Mouse (Mus musculus) frontal cortex, adult (tissue): ENCODE results near the gene Olfr1375.
"Not testable (repeated sequence)": the region's sequence is repeated elsewhere in the genome, so short reads cannot be mapped to it uniquely, and the experiment has no call there.

Source experiments
- ATAC-seq: cut with Nextera tagmentation; 2 replicates; pipeline ENCODE4 v1.9.2; 2017; ENCODE audit warnings: mild to moderate bottlenecking, moderate library complexity, mixed read lengths; ENCODE audit not compliant: low TSS enrichment

Gene Olfr1375

DNA sequence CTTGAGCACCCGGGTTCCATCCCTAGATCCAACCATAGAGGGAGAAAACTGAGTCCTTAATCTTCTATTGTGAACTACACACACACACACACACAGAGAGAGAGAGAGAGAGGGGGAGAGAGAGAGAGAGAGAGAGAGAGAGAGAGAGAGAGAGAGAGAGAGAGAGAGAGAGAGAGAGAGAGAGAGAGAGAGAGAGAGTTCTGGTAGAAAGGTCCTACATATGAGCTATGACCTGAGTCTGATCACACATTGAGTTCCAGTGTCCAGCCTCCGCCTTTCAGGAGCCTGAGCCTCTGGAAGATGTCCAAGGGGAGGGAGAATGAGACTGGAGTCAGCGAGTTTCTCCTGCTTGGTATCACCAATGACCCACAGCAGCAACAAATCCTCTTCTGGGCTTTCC is at the start of gene Olfr1375:
Gene Olfr1375 (plus strand): TSS at position 301 of the 400 bp plus-strand sequence.
- not testable (repeated sequence) for ATAC-seq

- ATAC-seq: no peak
Observed at GRCm38 (mm10) chr11:51003296-51003695, 44.6 kb upstream of the Olfr1375 start, which contains the start of gene Olfr51. TSS of gene Olfr51 (plus strand) at chr11:51003596.

GRCm38 (mm10) chr11:51011821-51012220 is 36.1 kb upstream of the Olfr1375 start:
- ATAC-seq: no peak

- no peak for ATAC-seq
Observed at GRCm38 (mm10) chr11:51013936-51014335, 34.0 kb upstream of the Olfr1375 start, which contains the start of gene Olfr54. TSS of gene Olfr54 (plus strand) at chr11:51014236.

- no peak for ATAC-seq
Observed at GRCm38 (mm10) chr11:51016341-51016740, 31.6 kb upstream of the Olfr1375 start.

- not testable (repeated sequence) for ATAC-seq
Observed at GRCm38 (mm10) chr11:51026811-51027210, 21.1 kb upstream of the Olfr1375 start.

GRCm38 (mm10) chr11:51029381-51029780 is 18.5 kb upstream of the Olfr1375 start:
- ATAC-seq: not testable (repeated sequence)

- no peak for ATAC-seq
Observed at GRCm38 (mm10) chr11:51030225-51030624, 17.7 kb upstream of the Olfr1375 start.

DNA sequence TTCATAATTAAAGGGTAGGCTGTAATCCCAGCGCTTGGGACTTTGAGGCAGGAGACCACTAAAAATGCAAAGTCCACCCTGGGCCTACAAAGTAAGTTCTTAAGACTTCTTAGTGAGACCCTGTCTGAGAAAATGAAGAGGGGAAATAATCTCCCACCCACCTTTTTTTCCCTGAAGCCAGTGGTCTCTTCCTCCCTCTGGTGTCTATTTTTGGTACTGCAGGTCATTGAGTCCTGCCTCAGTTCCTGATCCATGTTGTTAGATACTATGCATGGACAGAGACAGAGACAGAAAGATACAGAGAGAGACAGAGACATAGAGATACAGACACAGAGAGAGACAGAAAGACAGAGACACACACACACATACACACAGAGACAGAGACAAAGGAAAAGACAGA is 15.1 kb upstream of the Olfr1375 start:
- ATAC-seq: no peak

DNA sequence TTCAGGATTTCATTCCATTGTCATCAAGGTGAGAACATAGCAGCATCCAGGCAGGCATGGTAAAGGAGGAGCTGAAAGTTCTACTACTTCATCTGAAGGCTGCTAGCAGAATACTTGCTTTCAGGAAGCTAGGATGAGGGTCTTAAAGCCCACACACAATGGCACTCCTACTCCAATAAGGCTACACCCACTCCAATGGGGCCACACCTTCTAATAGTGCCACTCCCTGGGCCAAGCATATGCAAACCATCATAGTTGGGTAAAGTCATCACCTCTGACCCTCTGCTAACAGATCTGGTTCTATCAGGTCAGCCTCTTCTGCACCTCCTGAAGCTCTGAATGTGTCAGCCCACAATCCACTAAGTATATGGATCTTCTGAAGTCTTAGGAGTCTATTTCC is 13.8 kb upstream of the Olfr1375 start:
- not testable (repeated sequence) for ATAC-seq

GRCm38 (mm10) chr11:51035951-51036350 is 12.0 kb upstream of the Olfr1375 start:
- no peak for ATAC-seq

DNA sequence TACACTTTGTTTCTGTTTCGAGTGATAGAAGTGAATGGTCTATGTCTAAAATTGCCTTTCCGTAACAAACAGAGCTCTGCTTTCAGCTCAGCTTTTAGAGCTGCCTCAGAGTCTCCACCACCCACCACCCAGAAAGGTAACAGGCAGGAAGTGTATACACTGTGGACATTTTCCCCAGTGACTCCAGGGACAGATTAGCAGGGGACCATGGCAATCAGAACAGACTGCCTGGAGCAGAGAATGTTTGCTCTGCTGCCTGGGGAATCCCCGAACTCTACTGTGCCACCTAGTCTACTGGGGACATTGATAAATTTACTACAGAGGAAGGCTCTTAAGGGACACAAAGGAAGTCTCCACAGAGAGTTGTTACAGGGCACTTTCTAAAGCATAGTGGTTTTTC is 3.1 kb upstream of the Olfr1375 start:
- ATAC-seq: not testable (repeated sequence)

- no peak for ATAC-seq
Observed at GRCm38 (mm10) chr11:51051678-51052077, 3.8 kb downstream of the Olfr1375 start.

DNA sequence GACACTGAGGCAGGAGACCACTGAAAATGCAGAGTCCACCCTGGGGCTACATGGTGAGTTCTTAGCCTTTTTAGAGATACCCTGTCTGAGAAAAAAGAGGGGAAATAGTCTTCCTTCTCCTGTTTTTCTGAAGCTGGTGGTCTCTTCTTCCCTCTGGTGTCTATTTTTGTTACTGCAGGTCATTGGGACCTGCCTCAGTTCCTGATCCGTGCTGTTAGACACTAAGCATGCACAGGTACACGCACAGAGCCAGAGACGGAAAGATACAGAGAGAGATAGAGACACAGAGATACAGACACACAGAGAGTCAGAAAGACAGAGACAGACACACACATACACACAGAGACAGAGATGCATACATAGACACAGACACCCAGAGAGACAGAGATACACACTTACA is 5.3 kb downstream of the Olfr1375 start:
- ATAC-seq: no peak

GRCm38 (mm10) chr11:51059151-51059571 is 11.3 kb downstream of the Olfr1375 start, which contains the start of gene Zfp354a:
TSS of gene Zfp354a (plus strand) at chr11:51059257.
- ATAC-seq: peak; percentile 95

DNA sequence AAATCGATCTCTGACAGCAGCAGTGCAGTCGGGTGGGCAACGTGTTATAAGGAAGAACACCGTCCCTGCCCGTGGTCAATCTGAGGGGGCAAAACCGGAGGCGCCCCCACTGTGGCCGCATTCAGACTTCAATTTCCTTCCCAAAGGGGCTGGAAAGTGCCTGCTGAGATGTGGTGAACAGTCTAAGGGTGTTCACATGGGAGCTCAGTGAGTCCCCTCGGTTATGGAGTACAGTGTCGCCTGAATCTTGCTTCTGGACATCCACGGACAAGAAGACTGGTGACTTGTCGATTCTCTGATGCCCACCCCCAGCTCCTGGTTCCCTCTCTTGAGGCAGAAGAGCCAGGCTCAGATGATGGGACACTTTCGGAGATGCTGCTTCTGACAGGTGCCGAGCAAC is 11.7 kb downstream of the Olfr1375 start:
- ATAC-seq: peak; percentile 10; the same call in 1 of the 2 replicates

DNA sequence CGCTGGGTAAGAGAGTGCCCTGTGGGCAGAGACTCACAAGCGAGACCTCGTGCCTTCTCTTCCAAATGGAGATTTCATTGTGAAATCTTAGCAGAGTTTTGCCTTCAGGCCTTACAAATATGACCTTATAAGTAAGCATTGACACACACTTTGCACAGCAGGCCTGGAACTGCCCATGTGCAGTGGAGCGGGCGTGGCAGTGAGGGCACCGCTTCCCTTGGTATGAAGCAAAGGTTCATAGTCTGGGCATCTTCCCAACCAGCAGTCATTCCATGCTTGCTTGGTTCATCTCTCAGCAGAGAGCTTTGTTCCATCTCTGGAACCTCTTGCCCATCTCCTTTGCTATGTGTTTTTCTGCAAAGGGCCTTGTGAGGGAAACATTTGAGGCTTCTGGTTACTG is 13.1 kb downstream of the Olfr1375 start:
- ATAC-seq: no peak

DNA sequence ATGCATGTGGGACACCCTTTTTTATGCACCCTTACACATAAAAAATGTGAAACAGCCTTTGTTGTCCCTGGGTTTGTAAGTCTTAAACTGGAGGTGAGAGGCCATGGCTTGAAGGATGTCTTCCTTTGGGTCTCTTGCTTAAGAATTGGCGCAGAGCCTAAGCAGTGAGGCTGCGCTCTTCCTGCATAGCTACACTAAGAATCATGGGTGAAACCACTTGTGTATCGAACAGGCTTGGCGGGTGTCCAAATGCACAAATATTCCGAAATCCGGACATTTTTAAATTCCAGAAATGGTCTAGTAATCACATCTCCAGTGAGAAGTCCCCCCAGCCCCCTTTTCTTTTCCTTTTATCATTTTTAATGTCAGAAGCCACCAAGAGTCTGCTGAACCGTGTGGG is 15.4 kb downstream of the Olfr1375 start:
- ATAC-seq: no peak

DNA sequence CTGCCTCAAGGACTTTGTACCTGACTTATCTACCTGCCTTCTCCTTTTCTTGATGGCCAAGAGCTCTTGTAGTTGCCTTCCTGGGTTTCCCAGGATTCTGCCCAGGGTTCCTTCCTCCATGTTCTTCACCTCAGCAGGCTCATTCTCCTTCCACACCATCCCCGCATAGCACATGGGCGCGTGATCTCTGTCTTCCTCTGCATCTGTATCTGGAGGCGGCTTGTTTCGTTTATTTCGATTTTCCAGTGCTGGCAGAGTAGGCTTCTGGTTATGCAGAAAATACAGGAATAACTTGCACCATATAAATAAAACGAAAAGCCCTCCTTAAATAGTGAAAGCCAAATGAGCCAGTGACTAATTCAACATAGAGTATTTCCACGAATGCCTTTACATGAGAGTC is 15.9 kb downstream of the Olfr1375 start:
- peak; percentile 79 for ATAC-seq

DNA sequence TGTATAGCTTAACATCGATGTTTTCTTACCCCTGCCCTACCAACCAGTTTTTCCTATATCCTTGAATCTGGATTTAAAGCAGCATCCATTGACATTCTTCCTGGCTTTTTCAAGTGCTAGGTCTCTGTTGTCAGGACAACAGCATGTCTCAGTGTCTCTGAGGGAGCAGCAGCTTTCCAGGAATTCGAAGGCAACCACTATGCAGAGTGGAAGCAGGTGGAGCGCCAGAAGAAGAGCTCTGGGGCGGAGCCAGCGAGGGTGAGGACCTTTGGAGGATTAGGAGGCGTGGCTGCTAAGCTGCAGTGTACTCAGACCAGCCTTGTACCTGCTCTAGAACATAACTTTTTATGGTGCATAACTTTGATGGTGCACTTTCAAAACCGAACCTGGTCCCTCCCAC is 36.6 kb downstream of the Olfr1375 start:
- peak; percentile 23; the same call in 1 of the 2 replicates for ATAC-seq

- peak; percentile 62 for ATAC-seq
Observed at GRCm38 (mm10) chr11:51085269-51085668, 37.4 kb downstream of the Olfr1375 start.
